Mouse (Mus musculus): ENCODE measurements around the gene Adcy1. TPM values are rescaled to one million over a fixed set of nuclear protein-coding genes. Genes with fewer than 3 reads are reported as not detected.

Adcy1 gene
- polyA plus RNA-seq, 1 experiment from 2014 or later, result 2.5 TPM

DNA sequence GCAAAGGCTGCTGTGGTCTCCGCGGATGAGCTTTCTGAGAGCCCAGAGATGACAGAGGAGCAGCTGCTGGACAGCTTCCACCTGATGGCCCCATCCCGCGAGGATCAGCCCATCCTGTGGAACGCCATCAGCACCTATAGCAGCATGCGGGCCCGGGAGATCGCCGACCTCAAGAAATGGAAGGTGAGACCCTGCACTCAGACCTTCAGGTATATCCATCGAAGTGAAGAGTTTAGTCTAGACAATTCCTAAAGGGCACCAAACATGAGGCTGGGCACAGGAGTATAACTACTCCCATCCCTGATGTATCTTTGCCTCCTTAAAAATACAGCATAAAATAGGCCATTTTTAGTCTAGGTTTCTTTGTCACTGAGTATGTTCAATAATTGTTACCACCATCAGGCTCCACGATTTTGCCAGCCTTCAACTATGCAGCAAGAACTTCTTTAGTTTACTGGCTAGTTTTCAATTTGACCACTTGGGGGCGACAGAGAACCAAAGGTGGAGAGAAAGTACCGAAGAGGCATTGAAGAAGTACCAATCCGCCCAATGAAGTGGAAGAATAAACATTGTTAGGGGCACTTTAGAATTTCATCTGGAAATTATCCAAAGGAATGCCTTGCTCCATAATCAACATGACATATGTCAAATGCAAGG, 136.6 kb downstream of the Adcy1 start:
- H3K27me3 ChIP-seq (replicated peaks; ENCODE audit: control insufficient read depth, insufficient read depth, low read length), result no peaks in the 10 kb centered on the region
- 57% methylated on average over 14 of the region's 14 CpGs for WGBS
- H3K27ac ChIP-seq (replicated peaks; ENCODE audit: low read depth, low read length), result no peak overlapping the region
- no peak overlapping the region for H3K4me2 ChIP-seq (ENCODE audit: low read depth, low read length)
- peak; percentile 73 for DNase-seq (ENCODE audit: low spot score)
- no peak overlapping the region for H3K4me3 ChIP-seq (ENCODE audit: low read depth, low read length)
- H3K9ac ChIP-seq (ENCODE audit: low read depth, low read length), result no peak overlapping the region
- H3K4me1 ChIP-seq (ENCODE audit: control insufficient read depth, insufficient read depth, low read length), result no peaks in the 10 kb centered on the region
- no peaks in the 10 kb centered on the region for H3K36me3 ChIP-seq (ENCODE audit: control insufficient read depth, insufficient read depth, low read length)
- no peak for ATAC-seq (ENCODE audit: low read depth)
- H3K9me3 ChIP-seq (ENCODE audit: control insufficient read depth, low read length), result no peaks in the 10 kb centered on the region

DNA sequence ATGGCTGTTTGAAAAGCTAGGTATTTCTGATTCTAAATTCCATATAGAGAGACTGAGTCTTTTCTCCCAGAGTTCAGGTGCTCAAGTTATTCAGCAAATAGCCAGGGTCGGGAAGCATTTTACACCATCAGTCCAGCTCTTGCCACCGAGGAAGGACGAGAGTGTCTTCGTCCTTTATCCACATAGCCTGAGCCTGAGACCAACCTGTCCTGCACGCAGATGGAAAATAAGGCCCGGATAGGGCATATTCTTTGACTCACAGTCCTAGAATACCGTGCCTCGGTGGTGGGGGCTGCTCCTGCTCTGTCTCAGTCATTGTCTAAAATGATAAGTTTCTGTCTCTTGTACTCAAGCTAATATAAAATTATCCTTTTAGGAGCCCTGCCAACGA, 137.1 kb downstream of the Adcy1 start:
- whole genome bisulfite sequencing, result 85% methylated on average over 9 of the region's 9 CpGs
- H3K9ac ChIP-seq (ENCODE audit: low read depth, low read length), result no peak overlapping the region
- no peak for ATAC-seq (ENCODE audit: low read depth)

DNA sequence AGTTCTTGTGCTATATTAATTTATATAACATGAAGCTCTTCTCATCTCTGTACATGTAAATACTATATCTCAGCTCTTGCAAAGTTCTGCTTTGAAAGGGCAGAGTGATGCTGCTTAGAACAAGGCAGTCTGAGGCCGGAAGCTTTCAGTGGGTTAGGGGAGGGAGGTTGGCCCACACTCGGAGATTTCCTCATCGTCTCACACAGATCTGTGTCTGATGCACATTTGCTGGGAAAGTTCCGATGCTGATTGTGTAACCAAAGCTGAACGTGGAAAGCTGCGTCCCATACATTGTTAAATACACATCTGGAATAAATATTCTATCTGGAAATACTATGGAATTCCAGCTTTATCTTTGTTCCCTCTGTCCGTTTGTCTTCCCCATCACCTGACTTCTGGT, 138.9 kb downstream of the Adcy1 start:
- WGBS, result 39% methylated on average over 7 of the region's 7 CpGs
- DNase-seq (ENCODE audit: low spot score), result no peak
- Histone ChIP-seq H3K4me3 (ENCODE audit: low read depth, low read length) (no peak overlapping the region), H3K4me1 (ENCODE audit: control insufficient read depth, insufficient read depth, low read length) (no peaks in the 10 kb centered on the region), H3K36me3 (ENCODE audit: control insufficient read depth, insufficient read depth, low read length) (peaks cover 11% of the 10 kb centered on the region), H3K9me3 (ENCODE audit: control insufficient read depth, low read length) (no peaks in the 10 kb centered on the region), H3K9ac (ENCODE audit: low read depth, low read length) (no peak overlapping the region), H3K27ac (replicated peaks; ENCODE audit: low read depth, low read length) (no peak overlapping the region), H3K27me3 (replicated peaks; ENCODE audit: control insufficient read depth, insufficient read depth, low read length) (no peaks in the 10 kb centered on the region), H3K4me2 (ENCODE audit: low read depth, low read length) (no peak overlapping the region)
- ATAC-seq (ENCODE audit: low read depth), result peak; percentile 32; the same call in 1 of the 2 replicates

More for the DNA sequence above, 137.1 kb downstream of the Adcy1 start:
- Histone ChIP-seq H3K27ac (replicated peaks; ENCODE audit: low read depth, low read length) (no peak overlapping the region), H3K4me2 (ENCODE audit: low read depth, low read length) (no peak overlapping the region), H3K27me3 (replicated peaks; ENCODE audit: control insufficient read depth, insufficient read depth, low read length) (no peaks in the 10 kb centered on the region), H3K4me1 (ENCODE audit: control insufficient read depth, insufficient read depth, low read length) (no peaks in the 10 kb centered on the region), H3K36me3 (ENCODE audit: control insufficient read depth, insufficient read depth, low read length) (no peaks in the 10 kb centered on the region), H3K9me3 (ENCODE audit: control insufficient read depth, low read length) (no peaks in the 10 kb centered on the region), H3K4me3 (ENCODE audit: low read depth, low read length) (no peak overlapping the region)
- no peak for DNase-seq (ENCODE audit: low spot score)

DNA sequence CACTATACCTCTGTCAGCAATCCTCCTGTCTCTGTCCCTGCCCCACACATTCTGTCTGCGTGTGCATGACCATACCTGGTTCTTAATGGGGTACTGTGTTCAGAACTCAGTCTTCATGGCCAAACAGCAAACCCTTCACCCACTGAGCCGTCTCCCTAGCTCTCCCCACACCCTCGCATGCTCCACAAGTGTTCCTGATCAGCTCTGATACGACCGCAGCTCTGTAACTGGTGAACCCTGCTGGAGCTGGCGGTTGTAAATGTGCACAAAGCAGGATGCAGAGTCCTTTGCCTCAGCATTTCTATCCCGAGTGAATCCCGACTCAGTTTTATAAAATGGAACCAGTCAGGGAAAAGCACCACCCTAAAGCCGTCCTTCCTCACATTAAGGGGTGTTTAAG, 140.6 kb downstream of the Adcy1 start:
- no peak overlapping the region for H3K4me2 ChIP-seq (ENCODE audit: low read depth, low read length)
- no peak for ATAC-seq (ENCODE audit: low read depth)
- H3K9ac ChIP-seq (ENCODE audit: low read depth, low read length), result no peak overlapping the region
- H3K4me3 ChIP-seq (ENCODE audit: low read depth, low read length), result no peak overlapping the region
- H3K27me3 ChIP-seq (replicated peaks; ENCODE audit: control insufficient read depth, insufficient read depth, low read length), result no peaks in the 10 kb centered on the region
- WGBS, result 84% methylated on average over 9 of the region's 9 CpGs
- H3K27ac ChIP-seq (replicated peaks; ENCODE audit: low read depth, low read length), result no peak overlapping the region
- H3K4me1 ChIP-seq (ENCODE audit: control insufficient read depth, insufficient read depth, low read length), result no peaks in the 10 kb centered on the region
- no peaks in the 10 kb centered on the region for H3K9me3 ChIP-seq (ENCODE audit: control insufficient read depth, low read length)
- DNase-seq (ENCODE audit: low spot score), result no peak
- peaks cover 24% of the 10 kb centered on the region for H3K36me3 ChIP-seq (ENCODE audit: control insufficient read depth, insufficient read depth, low read length)

DNA sequence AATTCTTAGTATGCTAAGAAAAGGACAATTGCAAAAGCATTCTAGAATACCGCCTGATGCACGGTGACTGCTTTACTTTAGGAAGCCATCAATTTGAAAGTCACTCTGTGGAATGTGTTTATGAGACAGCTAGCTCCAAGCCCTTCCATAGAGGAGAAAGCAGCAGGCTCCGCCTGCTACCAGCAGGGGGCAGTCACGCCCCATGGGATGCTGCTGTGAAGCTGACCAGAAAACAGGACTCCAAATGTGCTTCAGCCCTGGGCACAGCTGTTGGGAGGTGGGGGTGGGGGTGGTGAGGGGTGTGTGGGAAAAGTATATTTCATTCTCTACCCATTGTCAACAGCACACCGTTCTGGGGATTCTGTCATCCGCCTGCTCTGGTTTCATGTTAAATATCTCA, 147.1 kb downstream of the Adcy1 start:
- no peaks in the 10 kb centered on the region for H3K9me3 ChIP-seq (ENCODE audit: control insufficient read depth, low read length)
- H3K4me3 ChIP-seq (ENCODE audit: low read depth, low read length), result peak overlapping the region; percentile 19; the same call in 1 of the 2 replicates
- ATAC-seq (ENCODE audit: low read depth) (no peak), DNase-seq (ENCODE audit: low spot score) (peak; percentile 74)
- peaks cover 36% of the 10 kb centered on the region for H3K36me3 ChIP-seq (ENCODE audit: control insufficient read depth, insufficient read depth, low read length)
- WGBS, result 19% methylated on average over 6 of the region's 6 CpGs
- no peak overlapping the region for H3K27ac ChIP-seq (replicated peaks; ENCODE audit: low read depth, low read length)
- H3K4me2 ChIP-seq (ENCODE audit: low read depth, low read length), result no peak overlapping the region
- H3K4me1 ChIP-seq (ENCODE audit: control insufficient read depth, insufficient read depth, low read length), result peaks cover 4% of the 10 kb centered on the region; the same call in 1 of the 2 replicates
- H3K9ac ChIP-seq (ENCODE audit: low read depth, low read length), result no peak overlapping the region
- H3K27me3 ChIP-seq (replicated peaks; ENCODE audit: control insufficient read depth, insufficient read depth, low read length), result no peaks in the 10 kb centered on the region; the same call in 1 of the 2 replicates

DNA sequence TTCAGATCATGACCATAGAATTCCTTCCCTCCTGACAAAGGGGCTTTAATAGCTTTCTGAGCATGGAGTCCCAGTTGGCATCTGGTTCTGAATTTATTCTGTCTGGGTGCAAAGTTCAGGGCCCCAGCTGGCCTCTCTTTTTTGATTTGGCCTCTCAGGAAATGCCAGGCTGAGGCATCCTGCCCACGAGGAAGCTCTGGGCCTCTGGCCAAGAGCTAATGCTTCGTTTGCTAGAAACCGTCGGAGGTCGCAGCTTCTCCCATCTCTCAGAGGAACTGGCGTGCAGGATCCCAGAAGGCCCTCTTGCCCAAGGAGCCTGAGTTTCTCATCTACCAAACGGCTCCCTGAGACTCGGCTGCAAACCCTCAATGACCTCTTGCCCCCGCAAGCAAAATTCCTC, 147.9 kb downstream of the Adcy1 start:
- DNase-seq (ENCODE audit: low spot score) (peak; percentile 72), ATAC-seq (ENCODE audit: low read depth) (no peak)
- Histone ChIP-seq H3K4me3 (ENCODE audit: low read depth, low read length) (peak overlapping the region; percentile 19), H3K9me3 (ENCODE audit: control insufficient read depth, low read length) (no peaks in the 10 kb centered on the region), H3K27me3 (replicated peaks; ENCODE audit: control insufficient read depth, insufficient read depth, low read length) (no peaks in the 10 kb centered on the region; the same call in 1 of the 2 replicates), H3K4me2 (ENCODE audit: low read depth, low read length) (peak overlapping the region; percentile 38), H3K27ac (replicated peaks; ENCODE audit: low read depth, low read length) (no peak overlapping the region), H3K4me1 (ENCODE audit: control insufficient read depth, insufficient read depth, low read length) (peaks cover 7% of the 10 kb centered on the region; the same call in 1 of the 2 replicates), H3K9ac (ENCODE audit: low read depth, low read length) (0 out of 2 replicates have a peak overlapping the region, but pooled peaks have one; percentile 22), H3K36me3 (ENCODE audit: control insufficient read depth, insufficient read depth, low read length) (peaks cover 35% of the 10 kb centered on the region)
- WGBS, result 12% methylated on average over 9 of the region's 9 CpGs

DNA sequence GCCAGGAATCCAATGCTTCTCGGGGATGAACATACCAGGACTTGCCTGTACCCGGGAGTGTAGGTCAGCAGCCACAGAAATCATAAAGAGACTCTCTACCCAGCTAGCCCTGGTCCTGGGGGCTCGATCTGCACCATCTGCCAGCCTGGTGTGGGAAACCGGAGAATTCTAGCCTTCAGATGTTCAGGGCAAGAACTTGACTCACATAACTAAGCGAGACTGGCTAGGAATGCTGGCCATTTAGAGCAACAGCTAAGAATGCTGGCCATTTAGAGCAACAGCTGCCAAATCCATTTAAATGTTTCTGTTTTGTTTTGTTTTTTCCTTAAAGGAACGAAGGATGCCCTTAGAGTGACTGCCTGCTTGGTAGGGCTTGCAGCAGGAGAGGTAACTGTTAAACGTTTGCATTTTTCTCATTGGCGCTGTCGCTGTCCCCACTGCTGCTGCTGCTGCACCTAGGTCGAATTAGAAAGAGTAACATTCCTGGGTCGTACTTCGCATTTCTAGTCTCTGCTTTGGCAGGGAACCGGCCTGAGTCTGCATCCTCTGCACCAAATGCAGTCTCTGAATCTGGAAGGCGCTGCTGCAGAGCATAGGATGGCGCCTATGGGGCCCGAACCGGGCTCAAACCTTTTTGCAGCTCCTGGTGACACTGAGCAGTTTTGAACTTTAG, 149.0 kb downstream of the Adcy1 start:
- Histone ChIP-seq H3K27me3 (replicated peaks; ENCODE audit: control insufficient read depth, insufficient read depth, low read length) (no peaks in the 10 kb centered on the region; the same call in 1 of the 2 replicates), H3K27ac (replicated peaks; ENCODE audit: low read depth, low read length) (peak overlapping the region; percentile 61), H3K4me1 (ENCODE audit: control insufficient read depth, insufficient read depth, low read length) (peaks cover 7% of the 10 kb centered on the region; the same call in 1 of the 2 replicates), H3K9ac (ENCODE audit: low read depth, low read length) (peak overlapping the region; percentile 73), H3K36me3 (ENCODE audit: control insufficient read depth, insufficient read depth, low read length) (peaks cover 25% of the 10 kb centered on the region), H3K4me2 (ENCODE audit: low read depth, low read length) (peak overlapping the region; percentile 73), H3K4me3 (ENCODE audit: low read depth, low read length) (peak overlapping the region; percentile 66), H3K9me3 (ENCODE audit: control insufficient read depth, low read length) (no peaks in the 10 kb centered on the region)
- ATAC-seq (ENCODE audit: low read depth) (no peak), DNase-seq (ENCODE audit: low spot score) (peak; percentile 72)
- 7% methylated on average over 17 of the region's 17 CpGs for WGBS

DNA sequence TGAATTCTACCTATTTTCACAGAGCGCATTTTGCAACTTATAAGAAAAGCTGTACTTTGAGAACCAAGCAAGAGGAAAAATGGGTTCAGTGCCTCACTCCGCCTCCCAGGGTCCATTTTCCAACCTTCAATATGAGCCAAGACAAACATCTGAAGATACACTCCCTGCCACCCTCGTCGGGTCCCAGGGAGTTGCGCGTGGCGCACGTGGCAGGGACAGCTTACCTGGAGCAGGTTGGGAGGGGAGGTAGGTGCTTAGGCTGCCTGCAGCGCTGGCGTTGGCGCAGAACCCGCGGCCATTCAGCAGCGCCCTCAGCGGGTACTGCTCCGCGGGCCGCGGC, 149.8 kb downstream of the Adcy1 start:
- no peak for DNase-seq (ENCODE audit: low spot score)
- WGBS, result 5% methylated on average over 8 of the region's 19 CpGs

More for the DNA sequence above, 149.8 kb downstream of the Adcy1 start:
- Histone ChIP-seq H3K9me3 (ENCODE audit: control insufficient read depth, low read length) (no peaks in the 10 kb centered on the region), H3K27me3 (replicated peaks; ENCODE audit: control insufficient read depth, insufficient read depth, low read length) (no peaks in the 10 kb centered on the region; the same call in 1 of the 2 replicates), H3K36me3 (ENCODE audit: control insufficient read depth, insufficient read depth, low read length) (peaks cover 19% of the 10 kb centered on the region), H3K9ac (ENCODE audit: low read depth, low read length) (peak overlapping the region; percentile 73), H3K4me3 (ENCODE audit: low read depth, low read length) (peak overlapping the region; percentile 66), H3K27ac (replicated peaks; ENCODE audit: low read depth, low read length) (peak overlapping the region; percentile 79), H3K4me1 (ENCODE audit: control insufficient read depth, insufficient read depth, low read length) (peaks cover 7% of the 10 kb centered on the region; the same call in 1 of the 2 replicates), H3K4me2 (ENCODE audit: low read depth, low read length) (peak overlapping the region; percentile 73)
- ATAC-seq (ENCODE audit: low read depth), result no peak
